Mouse (Mus musculus) retina, postnatal 7 days (tissue): ENCODE data around the gene Crmp1.

Experiments
- DNase-seq: peaks from one replicate; pipeline ENCODE4 v3.0.0-alpha.2; 2012; ENCODE audit warnings: low read depth, low spot score

Crmp1 gene

GRCm38 (mm10) chr5:37241651-37242151, at the start of gene Crmp1:
Gene Crmp1, plus strand, starts transcription at chr5:37241940.
- DNase-seq, result peak; percentile 84

GRCm38 (mm10) chr5:37196196-37196595, 45.5 kb upstream of the Crmp1 start:
- DNase-seq, result no peak

- no peak for DNase-seq
These were observed 45.0 kb upstream of the Crmp1 start for GRCm38 (mm10) chr5:37196666-37197250.

- no peak for DNase-seq
These were observed 44.3 kb upstream of the Crmp1 start for GRCm38 (mm10) chr5:37197423-37197822.

GRCm38 (mm10) chr5:37198011-37198688, 43.6 kb upstream of the Crmp1 start:
- no peak for DNase-seq

- DNase-seq, result no peak
These were observed 39.5 kb upstream of the Crmp1 start for GRCm38 (mm10) chr5:37202285-37202684.

GRCm38 (mm10) chr5:37204886-37205285, 36.9 kb upstream of the Crmp1 start:
- no peak for DNase-seq

- DNase-seq, result no peak
These were observed 36.3 kb upstream of the Crmp1 start for GRCm38 (mm10) chr5:37205420-37205819.

GRCm38 (mm10) chr5:37206364-37206763, 35.4 kb upstream of the Crmp1 start:
- DNase-seq, result peak; percentile 29

- no peak for DNase-seq
These were observed 28.6 kb upstream of the Crmp1 start for GRCm38 (mm10) chr5:37212938-37213708.

- DNase-seq, result no peak
These were observed 28.0 kb upstream of the Crmp1 start for GRCm38 (mm10) chr5:37213709-37214103.

GRCm38 (mm10) chr5:37214614-37215013, 27.1 kb upstream of the Crmp1 start:
- no peak for DNase-seq

- DNase-seq, result no peak
These were observed 26.5 kb upstream of the Crmp1 start for GRCm38 (mm10) chr5:37215276-37215675.

- DNase-seq, result no peak
These were observed 22.1 kb upstream of the Crmp1 start for GRCm38 (mm10) chr5:37219615-37220014.

GRCm38 (mm10) chr5:37220575-37220974, 21.2 kb upstream of the Crmp1 start:
- no peak for DNase-seq

- DNase-seq, result no peak
These were observed 20.2 kb upstream of the Crmp1 start for GRCm38 (mm10) chr5:37221563-37221962.

GRCm38 (mm10) chr5:37222316-37222715, 19.4 kb upstream of the Crmp1 start:
- DNase-seq, result no peak

GRCm38 (mm10) chr5:37225708-37226107, 16.0 kb upstream of the Crmp1 start:
- DNase-seq, result no peak

- DNase-seq, result no peak
These were observed 13.6 kb upstream of the Crmp1 start for GRCm38 (mm10) chr5:37227956-37228680.

- DNase-seq, result no peak
These were observed 12.8 kb upstream of the Crmp1 start for GRCm38 (mm10) chr5:37228894-37229293.

GRCm38 (mm10) chr5:37233010-37233557, 8.7 kb upstream of the Crmp1 start:
- no peak for DNase-seq

GRCm38 (mm10) chr5:37238654-37239053, 3.1 kb upstream of the Crmp1 start:
- DNase-seq, result no peak
